Mouse (Mus musculus) stomach, embryonic 14.5 days (tissue): Measurements from ENCODE around the gene Gm5136. TPM values are rescaled to one million over a fixed set of nuclear protein-coding genes. Genes with fewer than 3 reads are reported as not detected.

Experiments
- ATAC-seq: fragments of 200-750 bp; cut with Nextera tagmentation; 2 replicates; pipeline ENCODE4 v1.8.0; 2017; ENCODE audit warnings: low read depth, moderate TSS enrichment; ENCODE audit not compliant: insufficient number of reproducible peaks, insufficient read depth, low FRiP score
- H3K27ac ChIP-seq: fragments of 300-500 bp; sonication (generic); 2 replicates; pipeline ENCODE4 v1.5.1; 2014; ENCODE audit warnings: mild to moderate bottlenecking, low read length, moderate library complexity, mixed read lengths
- H3K27me3 ChIP-seq: fragments of 300-500 bp; sonication (generic); 2 replicates; pipeline ENCODE4 v1.6.1; 2014; ENCODE audit warnings: low read length, control low read depth, mixed read lengths; ENCODE audit not compliant: control insufficient read depth, insufficient read depth
- H3K36me3 ChIP-seq: fragments of 300-500 bp; sonication (generic); 2 replicates; pipeline ENCODE4 v1.6.1; 2014; ENCODE audit warnings: mild to moderate bottlenecking, control low read depth, low read length, moderate library complexity, mixed read lengths; ENCODE audit not compliant: control insufficient read depth, insufficient read depth
- H3K4me1 ChIP-seq: fragments of 300-500 bp; sonication (generic); 2 replicates; pipeline ENCODE4 v1.6.1; 2014; ENCODE audit warnings: low read length, control low read depth, mixed read lengths; ENCODE audit not compliant: control insufficient read depth, insufficient read depth
- H3K4me2 ChIP-seq: fragments of 300-500 bp; sonication (generic); replicated peaks from 2 replicates; pipeline ENCODE4 v1.6.1; 2014; ENCODE audit warnings: low read depth, low read length, control low read depth
- H3K4me3 ChIP-seq: fragments of 300-500 bp; sonication (generic); 2 replicates; pipeline ENCODE4 v1.5.1; 2014; ENCODE audit warnings: low read depth, low read length, control low read depth
- H3K9ac ChIP-seq: fragments of 300-500 bp; sonication (generic); replicated peaks from 2 replicates; pipeline ENCODE4 v1.6.1; 2014; ENCODE audit warnings: low read depth, mild to moderate bottlenecking, control low read depth, low read length, moderate library complexity, mixed read lengths
- H3K9me3 ChIP-seq: fragments of 300-500 bp; sonication (generic); 2 replicates; pipeline ENCODE4 v1.6.1; 2016; ENCODE audit warnings: low read depth, low read length, control low read depth; ENCODE audit not compliant: control insufficient read depth
- WGBS: fragments of 180-500 bp; shearing (Covaris S2); extraction: QIAGEN DNeasy Blood & Tissue Kit; methylation state at CpG from one replicate; pipeline ENCODE4 v1.1.7; 2014; 5-methylcytosine and 5-hydroxymethylcytosine counted together
- polyA plus RNA-seq: library from polyadenylated mRNA; unstranded; fragments of >200 nt; fragmentation: Nextera tagmentation; extraction: Ambion mirVana; gene quantifications from 2 replicates; pipeline ENCODE4 v1.2.1, GENCODE M21; 2014

The Gm5136 gene
- polyA plus RNA-seq, 1 experiment from 2014 or later: not detected

GRCm38 (mm10) chr10:108697062-108697461, 2.9 kb downstream of the Gm5136 start:
- Histone ChIP-seq H3K9ac (no peak overlapping the region), H3K4me2 (no peak overlapping the region), H3K36me3 (no peaks in the 10 kb centered on the region), H3K27ac (no peak overlapping the region), H3K27me3 (no peaks in the 10 kb centered on the region), H3K4me3 (no peak overlapping the region), H3K4me1 (no peaks in the 10 kb centered on the region), H3K9me3 (no peaks in the 10 kb centered on the region)
- 46% methylated on average over 5 of the region's 5 CpGs for WGBS
- ATAC-seq: no peak

- H3K36me3 ChIP-seq: no peaks in the 10 kb centered on the region
- H3K9ac ChIP-seq: no peak overlapping the region
- H3K4me1 ChIP-seq: no peaks in the 10 kb centered on the region
- no peaks in the 10 kb centered on the region for H3K27me3 ChIP-seq
- H3K4me3 ChIP-seq: no peak overlapping the region
- no peak overlapping the region for H3K27ac ChIP-seq
- H3K4me2 ChIP-seq: no peak overlapping the region
- WGBS: 73% methylated on average over 9 of the region's 9 CpGs
- ATAC-seq: no peak
- no peaks in the 10 kb centered on the region for H3K9me3 ChIP-seq
Measured at GRCm38 (mm10) chr10:108690954-108691353, 9.0 kb downstream of the Gm5136 start.

- Histone ChIP-seq H3K36me3 (no peaks in the 10 kb centered on the region), H3K27ac (no peak overlapping the region), H3K4me2 (no peak overlapping the region), H3K9ac (no peak overlapping the region), H3K9me3 (no peaks in the 10 kb centered on the region), H3K27me3 (no peaks in the 10 kb centered on the region), H3K4me1 (no peaks in the 10 kb centered on the region), H3K4me3 (no peak overlapping the region)
- ATAC-seq: no peak
- WGBS: 70% methylated on average over 4 of the region's 4 CpGs
Measured at GRCm38 (mm10) chr10:108686696-108687095, 13.3 kb downstream of the Gm5136 start.

GRCm38 (mm10) chr10:108679675-108680390, 20.1 kb downstream of the Gm5136 start:
- 45% methylated on average over 14 of the region's 14 CpGs for WGBS
- Histone ChIP-seq H3K4me3 (no peak overlapping the region), H3K4me2 (no peak overlapping the region), H3K36me3 (no peaks in the 10 kb centered on the region), H3K27me3 (no peaks in the 10 kb centered on the region), H3K9ac (no peak overlapping the region), H3K4me1 (no peaks in the 10 kb centered on the region), H3K27ac (no peak overlapping the region), H3K9me3 (no peaks in the 10 kb centered on the region)
- ATAC-seq: no peak

GRCm38 (mm10) chr10:108677053-108677452, 22.9 kb downstream of the Gm5136 start:
- no peak overlapping the region for H3K9ac ChIP-seq
- H3K27me3 ChIP-seq: no peaks in the 10 kb centered on the region
- H3K36me3 ChIP-seq: no peaks in the 10 kb centered on the region
- no peak overlapping the region for H3K4me3 ChIP-seq
- ATAC-seq: no peak
- 78% methylated on average over 8 of the region's 8 CpGs for WGBS
- no peaks in the 10 kb centered on the region for H3K9me3 ChIP-seq
- H3K27ac ChIP-seq: no peak overlapping the region
- H3K4me2 ChIP-seq: no peak overlapping the region
- H3K4me1 ChIP-seq: no peaks in the 10 kb centered on the region

- WGBS: 82% methylated on average over 3 of the region's 3 CpGs
- Histone ChIP-seq H3K27me3 (no peaks in the 10 kb centered on the region), H3K4me1 (no peaks in the 10 kb centered on the region), H3K9me3 (no peaks in the 10 kb centered on the region), H3K36me3 (no peaks in the 10 kb centered on the region), H3K27ac (no peak overlapping the region), H3K4me3 (no peak overlapping the region), H3K9ac (no peak overlapping the region), H3K4me2 (no peak overlapping the region)
- ATAC-seq: no peak
Measured at GRCm38 (mm10) chr10:108668944-108669343, 31.0 kb downstream of the Gm5136 start.

- Histone ChIP-seq H3K9ac (no peak overlapping the region), H3K36me3 (no peaks in the 10 kb centered on the region), H3K4me3 (no peak overlapping the region), H3K4me1 (no peaks in the 10 kb centered on the region), H3K9me3 (no peaks in the 10 kb centered on the region), H3K27ac (no peak overlapping the region), H3K27me3 (no peaks in the 10 kb centered on the region), H3K4me2 (no peak overlapping the region)
- ATAC-seq: no peak
- WGBS: 69% methylated on average over 3 of the region's 3 CpGs
Measured at GRCm38 (mm10) chr10:108660295-108660694, 39.7 kb downstream of the Gm5136 start.

- WGBS: 81% methylated on average over 2 of the region's 2 CpGs
Measured at GRCm38 (mm10) chr10:108658300-108658699, 41.7 kb downstream of the Gm5136 start.

GRCm38 (mm10) chr10:108657669-108658068, 42.3 kb downstream of the Gm5136 start:
- Histone ChIP-seq H3K9me3 (no peaks in the 10 kb centered on the region), H3K27me3 (no peaks in the 10 kb centered on the region), H3K4me3 (no peak overlapping the region), H3K9ac (no peak overlapping the region), H3K36me3 (no peaks in the 10 kb centered on the region), H3K4me2 (no peak overlapping the region), H3K4me1 (no peaks in the 10 kb centered on the region), H3K27ac (no peak overlapping the region)
- ATAC-seq: no peak

More at GRCm38 (mm10) chr10:108658300-108658699, 41.7 kb downstream of the Gm5136 start:
- Histone ChIP-seq H3K4me3 (no peak overlapping the region), H3K27ac (no peak overlapping the region), H3K27me3 (no peaks in the 10 kb centered on the region), H3K9me3 (no peaks in the 10 kb centered on the region), H3K36me3 (no peaks in the 10 kb centered on the region), H3K4me2 (no peak overlapping the region), H3K4me1 (no peaks in the 10 kb centered on the region), H3K9ac (no peak overlapping the region)
- ATAC-seq: no peak
